Mouse (Mus musculus) liver, embryonic 11.5 days (tissue): ENCODE data around the gene Slc25a51. TPM values are rescaled to one million over a fixed set of nuclear protein-coding genes. Genes with fewer than 3 reads are reported as not detected.
"Not testable (repeated sequence)": the region's sequence is repeated elsewhere in the genome, so short reads cannot be mapped to it uniquely, and the experiment has no call there.

Experiments
- ATAC-seq: fragments of 200-750 bp; cut with Nextera tagmentation; replicated peaks from 2 replicates; pipeline ENCODE4 v1.8.0; 2017; ENCODE audit warnings: moderate number of reproducible peaks, mild to moderate bottlenecking, moderate TSS enrichment, moderate library complexity; ENCODE audit not compliant: low FRiP score
- DNase-seq: peaks from one replicate; pipeline ENCODE4 v3.0.0-alpha.2; 2017; ENCODE audit warnings: low spot score
- H3K27ac ChIP-seq: fragments of 300-500 bp; sonication (generic); 2 replicates; pipeline ENCODE4 v1.5.1; 2014; ENCODE audit warnings: mild to moderate bottlenecking, low read depth, low read length, control low read depth
- H3K27me3 ChIP-seq: fragments of 300-500 bp; sonication (generic); replicated peaks from 2 replicates; pipeline ENCODE4 v1.6.1; 2014; ENCODE audit warnings: low read length, mixed read lengths; ENCODE audit not compliant: control insufficient read depth, insufficient read depth
- H3K36me3 ChIP-seq: fragments of 300-500 bp; sonication (generic); 2 replicates; pipeline ENCODE4 v1.6.1; 2014; ENCODE audit warnings: mild to moderate bottlenecking, low read length, moderate library complexity, mixed read lengths; ENCODE audit not compliant: control insufficient read depth, insufficient read depth
- H3K4me1 ChIP-seq: fragments of 300-500 bp; sonication (generic); replicated peaks from 2 replicates; pipeline ENCODE4 v1.6.1; 2014; ENCODE audit warnings: low read length, mixed read lengths; ENCODE audit not compliant: control insufficient read depth, insufficient read depth
- H3K4me2 ChIP-seq: fragments of 300-500 bp; sonication (generic); 2 replicates; pipeline ENCODE4 v1.6.1; 2014; ENCODE audit warnings: mild to moderate bottlenecking, control low read depth, moderate library complexity
- H3K4me3 ChIP-seq: fragments of 300-500 bp; sonication (generic); 2 replicates; pipeline ENCODE4 v1.5.1; 2014; ENCODE audit warnings: low read depth, low read length, control low read depth
- H3K9ac ChIP-seq: fragments of 300-500 bp; sonication (generic); 2 replicates; pipeline ENCODE4 v1.6.1; 2014; ENCODE audit warnings: low read depth, low read length, control low read depth
- H3K9me3 ChIP-seq: fragments of 300-500 bp; sonication (generic); 2 replicates; pipeline ENCODE4 v1.6.1; 2016; ENCODE audit warnings: low read length, inconsistent platforms, mixed read lengths; ENCODE audit not compliant: control insufficient read depth
- WGBS: fragments of 180-500 bp; shearing (Covaris S2); extraction: QIAGEN DNeasy Blood & Tissue Kit; methylation state at CpG from one replicate; pipeline ENCODE4 v1.1.7; 2014; 5-methylcytosine and 5-hydroxymethylcytosine counted together
- microRNA-seq: library from miRNA; unstranded; fragments of <30 nt; microRNA quantifications from one replicate; pipeline ENCODE4, GENCODE M21; 2017; ENCODE audit warnings: borderline number of aligned reads
- polyA plus RNA-seq: library from polyadenylated mRNA; unstranded; fragments of >200 nt; fragmentation: Nextera tagmentation; extraction: Ambion mirVana; gene quantifications from 2 replicates; pipeline ENCODE4 v1.2.1, GENCODE M21; 2014

Gene Slc25a51
- polyA plus RNA-seq, 1 experiment from 2014 or later = 81.6 TPM

DNA sequence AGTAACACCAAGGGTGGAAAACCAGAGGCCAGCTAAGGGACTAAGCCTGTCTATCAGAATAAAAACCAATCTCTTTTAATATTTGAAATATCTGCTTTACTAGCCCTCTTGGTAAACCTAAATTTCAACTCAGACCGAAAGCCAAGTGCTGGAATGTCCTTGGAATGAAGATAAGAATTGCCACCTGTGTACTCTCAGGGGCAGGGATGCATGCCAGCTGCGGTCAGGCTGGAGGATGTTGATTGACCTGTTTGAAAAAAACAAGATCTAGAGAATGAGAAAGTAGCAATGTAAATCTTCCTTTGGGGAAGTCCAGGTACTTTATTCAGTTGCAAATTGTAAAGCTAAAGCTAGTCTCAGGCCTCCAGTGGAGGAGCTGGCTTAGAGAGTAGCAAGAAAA, 26.4 kb downstream of the Slc25a51 start:
- H3K27ac ChIP-seq, H3K4me1 ChIP-seq, H3K9ac ChIP-seq, H3K36me3 ChIP-seq, ATAC-seq, H3K9me3 ChIP-seq, H3K27me3 ChIP-seq, DNase-seq, H3K4me2 ChIP-seq, H3K4me3 ChIP-seq: not testable (repeated sequence)
- 71% methylated on average over 2 of the region's 2 CpGs for WGBS

GRCm38 (mm10) chr4:45380903-45381580, 27.5 kb downstream of the Slc25a51 start:
- 85% methylated on average over 10 of the region's 10 CpGs for WGBS
- not testable (repeated sequence) for H3K4me1 ChIP-seq, H3K9ac ChIP-seq, H3K4me3 ChIP-seq, H3K27ac ChIP-seq, H3K9me3 ChIP-seq, ATAC-seq, H3K4me2 ChIP-seq, H3K36me3 ChIP-seq, DNase-seq, H3K27me3 ChIP-seq

GRCm38 (mm10) chr4:45376573-45376972, 32.0 kb downstream of the Slc25a51 start:
- H3K4me3 ChIP-seq = no peak overlapping the region
- no peak for ATAC-seq
- peaks cover 31% of the 10 kb centered on the region for H3K36me3 ChIP-seq
- no peak for DNase-seq
- WGBS = 89% methylated on average over 4 of the region's 4 CpGs
- no peak overlapping the region for H3K27ac ChIP-seq
- H3K4me1 ChIP-seq = no peaks in the 10 kb centered on the region
- no peaks in the 10 kb centered on the region for H3K27me3 ChIP-seq
- no peak overlapping the region for H3K9ac ChIP-seq
- H3K9me3 ChIP-seq = no peaks in the 10 kb centered on the region
- no peak overlapping the region for H3K4me2 ChIP-seq

GRCm38 (mm10) chr4:45374879-45375278, 33.7 kb downstream of the Slc25a51 start:
- H3K36me3 ChIP-seq = peaks cover 32% of the 10 kb centered on the region
- no peaks in the 10 kb centered on the region for H3K4me1 ChIP-seq
- no peak overlapping the region for H3K27ac ChIP-seq
- H3K9me3 ChIP-seq = no peaks in the 10 kb centered on the region
- no peaks in the 10 kb centered on the region for H3K27me3 ChIP-seq
- ATAC-seq (no peak), DNase-seq (no peak)
- H3K4me2 ChIP-seq = no peak overlapping the region
- H3K9ac ChIP-seq = no peak overlapping the region
- WGBS = 78% methylated on average over 5 of the region's 5 CpGs
- no peak overlapping the region for H3K4me3 ChIP-seq

- WGBS = 91% methylated on average over 3 of the region's 3 CpGs
- H3K36me3 ChIP-seq = peaks cover 27% of the 10 kb centered on the region
- H3K4me1 ChIP-seq = no peaks in the 10 kb centered on the region
- ATAC-seq (no peak), DNase-seq (no peak)
- no peaks in the 10 kb centered on the region for H3K27me3 ChIP-seq
- no peak overlapping the region for H3K27ac ChIP-seq
- H3K4me3 ChIP-seq = no peak overlapping the region
- H3K9ac ChIP-seq = no peak overlapping the region
- H3K4me2 ChIP-seq = no peak overlapping the region
- H3K9me3 ChIP-seq = no peaks in the 10 kb centered on the region
Observed at GRCm38 (mm10) chr4:45371261-45371660, 37.3 kb downstream of the Slc25a51 start.

DNA sequence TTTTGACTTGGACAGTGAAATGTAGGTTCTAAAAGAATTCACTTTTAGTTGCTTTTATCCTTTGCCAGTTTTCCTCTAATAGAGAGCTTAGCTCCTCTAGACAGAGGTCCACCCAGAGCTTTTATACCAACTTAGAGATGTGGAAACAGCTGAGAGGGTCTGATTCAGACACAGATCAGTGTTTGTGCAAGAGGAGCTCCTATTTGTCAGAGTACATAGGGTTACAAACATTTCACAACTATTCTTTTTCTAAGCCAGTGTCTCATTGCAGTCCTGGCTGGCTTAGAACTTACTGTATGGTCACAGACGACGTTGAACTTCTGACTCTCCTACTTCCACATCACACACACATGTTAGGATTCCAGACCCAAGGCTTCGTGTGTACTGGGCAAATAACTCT, 51.9 kb downstream of the Slc25a51 start:
- no peaks in the 10 kb centered on the region for H3K9me3 ChIP-seq
- ATAC-seq (no peak), DNase-seq (no peak)
- no peak overlapping the region for H3K9ac ChIP-seq
- 82% methylated on average over 3 of the region's 3 CpGs for WGBS
- no peaks in the 10 kb centered on the region for H3K4me1 ChIP-seq
- H3K36me3 ChIP-seq = peaks cover 3% of the 10 kb centered on the region; the same call in 1 of the 2 replicates
- no peak overlapping the region for H3K27ac ChIP-seq
- H3K4me2 ChIP-seq = no peak overlapping the region
- H3K4me3 ChIP-seq = no peak overlapping the region
- H3K27me3 ChIP-seq = no peaks in the 10 kb centered on the region

Small RNA genes lying within 50 kb of the gene (microRNA-seq; reads per million reads assigned to microRNA genes)
- gene Gm25692 = not detected

Other genes starting within 250 kb of the Slc25a51 start
- 0.77 and 1.3 TPM in 2 replicates for gene Frmpd1, start 223.9 kb downstream of the Slc25a51 start, polyA plus RNA-seq
- gene Trmt10b, start 111.6 kb downstream of the Slc25a51 start, polyA plus RNA-seq = 16.5 and 17.8 TPM in 2 replicates
- gene Dcaf10, start 66.7 kb downstream of the Slc25a51 start, polyA plus RNA-seq = 11.3 and 11.7 TPM in 2 replicates
- gene Exosc3, start 66.0 kb downstream of the Slc25a51 start, polyA plus RNA-seq = 142 and 143 TPM in 2 replicates
- 6.1 and 6.2 TPM in 2 replicates for gene Shb, start 123.7 kb upstream of the Slc25a51 start, polyA plus RNA-seq